Mouse (Mus musculus): Measurements from ENCODE around the gene Krtcap2.

Gene Krtcap2

GRCm38 (mm10) chr3:89225918-89226317 lies 19.8 kb upstream of the Krtcap2 start:
- no peak for DNase-seq

- DNase-seq: no peak
Measured at GRCm38 (mm10) chr3:89226361-89226760, 19.4 kb upstream of the Krtcap2 start.

- DNase-seq: no peak
Measured at GRCm38 (mm10) chr3:89226900-89227299, 18.9 kb upstream of the Krtcap2 start, which contains the start of gene Mtx1. Gene Mtx1 (minus strand): TSS chr3:89227088.

- DNase-seq: peak; percentile 90
Measured at GRCm38 (mm10) chr3:89227307-89228179, 18.2 kb upstream of the Krtcap2 start.

- DNase-seq: peak; percentile 94
Measured at GRCm38 (mm10) chr3:89228180-89228549, 17.6 kb upstream of the Krtcap2 start.

- peak; percentile 59 for DNase-seq
Measured at GRCm38 (mm10) chr3:89228836-89229235, 16.9 kb upstream of the Krtcap2 start, which contains the start of gene Muc1. Gene Muc1 (plus strand): TSS chr3:89229057.

GRCm38 (mm10) chr3:89229276-89229675 lies 16.5 kb upstream of the Krtcap2 start:
- no peak for DNase-seq

GRCm38 (mm10) chr3:89230561-89230960 lies 15.2 kb upstream of the Krtcap2 start:
- no peak for DNase-seq

- no peak for DNase-seq
Measured at GRCm38 (mm10) chr3:89231345-89231744, 14.4 kb upstream of the Krtcap2 start.

GRCm38 (mm10) chr3:89231772-89232275 lies 13.9 kb upstream of the Krtcap2 start:
- no peak for DNase-seq

GRCm38 (mm10) chr3:89232614-89233013 lies 13.2 kb upstream of the Krtcap2 start:
- DNase-seq: peak; percentile 50

GRCm38 (mm10) chr3:89233562-89234110 lies 12.1 kb upstream of the Krtcap2 start:
- peak; percentile 63 for DNase-seq

GRCm38 (mm10) chr3:89236516-89236915 lies 9.2 kb upstream of the Krtcap2 start:
- no peak for DNase-seq

- DNase-seq: no peak
Measured at GRCm38 (mm10) chr3:89237682-89238081, 8.1 kb upstream of the Krtcap2 start.

GRCm38 (mm10) chr3:89238494-89238893 lies 7.3 kb upstream of the Krtcap2 start:
- no peak for DNase-seq

GRCm38 (mm10) chr3:89242331-89242895 lies 3.4 kb upstream of the Krtcap2 start:
- DNase-seq: peak; percentile 81

- peak; percentile 67 for DNase-seq
Measured at GRCm38 (mm10) chr3:89243609-89244008, 2.2 kb upstream of the Krtcap2 start.

- DNase-seq: no peak
Measured at GRCm38 (mm10) chr3:89244158-89244981, 1.4 kb upstream of the Krtcap2 start.

GRCm38 (mm10) chr3:89244982-89245687 lies 631 bp upstream of the Krtcap2 start:
- no peak for DNase-seq

- DNase-seq: peak; percentile 90
Measured at GRCm38 (mm10) chr3:89246261-89247100, 715 bp downstream of the Krtcap2 start, which contains the start of gene Trim46. Gene Trim46 (minus strand): TSS chr3:89246309.

- DNase-seq: no peak
Measured at GRCm38 (mm10) chr3:89247466-89247865, 1.7 kb downstream of the Krtcap2 start.
